Mouse (Mus musculus): ENCODE data around the gene Clstn1.
A peak's percentile ranks its signal among the peaks of the same experiment; 100 is the strongest.

Gene Clstn1

GRCm38 (mm10) chr4:149634966-149635365 lies 48.7 kb downstream of the Clstn1 start:
- DNase-seq (ENCODE audit: low spot score), result no peak

DNA sequence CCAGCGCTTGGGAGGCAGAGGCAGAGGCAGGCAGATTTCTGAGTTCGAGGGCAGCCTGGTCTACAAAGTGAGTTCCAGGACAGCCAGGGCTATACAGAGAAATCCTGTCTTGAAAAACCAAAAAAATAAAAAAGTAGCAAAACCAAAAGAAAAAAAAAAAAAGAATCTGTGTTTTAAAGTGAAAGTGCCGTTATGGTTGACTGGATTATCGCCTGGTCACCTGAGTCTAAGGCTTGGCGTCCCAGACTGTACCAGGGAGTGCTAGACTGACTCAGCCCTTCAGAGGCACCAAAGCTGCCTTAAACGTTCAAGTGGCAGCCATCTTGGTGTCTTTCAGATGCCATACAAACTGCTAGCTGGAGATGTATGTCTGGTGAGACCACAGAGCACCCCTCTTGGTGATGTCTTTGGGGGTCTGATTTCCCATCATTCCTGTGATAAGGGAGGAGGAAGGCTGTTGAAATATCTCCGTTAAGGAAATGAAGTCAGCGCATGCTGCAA lies 49.7 kb downstream of the Clstn1 start:
- DNase-seq (ENCODE audit: low spot score), result no peak

DNA sequence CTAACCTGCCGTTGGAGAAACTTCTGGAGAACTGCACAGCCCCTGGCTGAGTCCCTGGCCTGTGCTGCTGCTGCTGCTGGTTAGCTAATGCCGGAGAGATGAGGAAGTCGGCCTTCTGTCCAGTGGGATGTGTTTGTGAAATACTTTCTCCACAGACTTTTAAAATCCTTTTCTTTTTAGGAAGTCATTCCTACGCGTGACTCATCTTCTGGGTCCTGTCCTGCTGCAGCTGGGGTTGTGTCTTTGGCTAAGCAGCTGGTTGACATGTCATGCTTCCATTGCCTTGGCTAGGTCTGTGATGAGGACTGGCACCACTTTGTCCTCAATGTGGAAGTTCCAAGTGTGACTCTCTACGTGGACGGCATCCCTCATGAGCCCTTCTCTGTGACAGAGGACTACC lies 51.7 kb downstream of the Clstn1 start:
- no peak for DNase-seq (ENCODE audit: low spot score)

DNA sequence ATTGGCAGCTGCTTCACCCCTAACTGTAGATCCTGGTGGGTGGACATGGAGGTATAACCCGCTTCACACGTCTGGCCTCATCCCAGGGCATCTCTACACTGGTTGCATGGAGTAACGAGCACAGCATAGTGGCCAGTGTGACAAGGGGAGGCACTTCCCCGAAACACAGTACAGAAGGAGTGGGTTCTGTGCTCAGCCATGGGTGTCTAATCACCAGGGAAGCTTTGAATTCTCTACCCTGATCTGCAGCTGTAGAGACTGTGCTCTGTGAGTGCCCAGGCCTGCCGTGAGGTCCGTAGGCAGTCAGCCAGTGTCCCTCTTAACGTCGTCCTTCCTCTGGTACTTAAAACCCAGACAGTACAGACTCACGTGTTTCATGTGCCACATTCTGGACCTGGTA lies 54.6 kb downstream of the Clstn1 start:
- DNase-seq (ENCODE audit: low spot score), result no peak

GRCm38 (mm10) chr4:149641400-149641799 lies 55.1 kb downstream of the Clstn1 start:
- DNase-seq (ENCODE audit: low spot score), result no peak

GRCm38 (mm10) chr4:149641956-149642355 lies 55.7 kb downstream of the Clstn1 start:
- no peak for DNase-seq (ENCODE audit: low spot score)

DNA sequence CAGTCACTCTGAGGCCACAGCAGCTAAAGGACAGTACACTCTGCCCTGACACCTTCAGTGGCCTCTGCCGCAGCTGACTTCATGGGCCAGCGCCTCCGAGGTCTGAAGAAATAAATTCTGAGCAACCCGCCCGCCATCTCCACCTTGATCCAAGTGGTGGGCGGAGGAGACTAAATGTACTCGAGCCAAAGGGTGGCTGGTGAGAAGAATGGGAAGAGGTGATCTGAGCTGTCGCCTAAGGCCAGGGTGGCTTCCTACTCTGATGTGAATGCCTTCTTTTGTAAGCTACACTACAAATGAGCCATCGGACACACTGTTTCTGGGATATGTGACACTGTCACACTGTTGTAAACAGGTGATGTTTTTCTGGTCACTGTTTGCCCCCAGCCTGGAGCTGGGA lies 59.5 kb downstream of the Clstn1 start:
- DNase-seq (ENCODE audit: low spot score), result no peak

DNA sequence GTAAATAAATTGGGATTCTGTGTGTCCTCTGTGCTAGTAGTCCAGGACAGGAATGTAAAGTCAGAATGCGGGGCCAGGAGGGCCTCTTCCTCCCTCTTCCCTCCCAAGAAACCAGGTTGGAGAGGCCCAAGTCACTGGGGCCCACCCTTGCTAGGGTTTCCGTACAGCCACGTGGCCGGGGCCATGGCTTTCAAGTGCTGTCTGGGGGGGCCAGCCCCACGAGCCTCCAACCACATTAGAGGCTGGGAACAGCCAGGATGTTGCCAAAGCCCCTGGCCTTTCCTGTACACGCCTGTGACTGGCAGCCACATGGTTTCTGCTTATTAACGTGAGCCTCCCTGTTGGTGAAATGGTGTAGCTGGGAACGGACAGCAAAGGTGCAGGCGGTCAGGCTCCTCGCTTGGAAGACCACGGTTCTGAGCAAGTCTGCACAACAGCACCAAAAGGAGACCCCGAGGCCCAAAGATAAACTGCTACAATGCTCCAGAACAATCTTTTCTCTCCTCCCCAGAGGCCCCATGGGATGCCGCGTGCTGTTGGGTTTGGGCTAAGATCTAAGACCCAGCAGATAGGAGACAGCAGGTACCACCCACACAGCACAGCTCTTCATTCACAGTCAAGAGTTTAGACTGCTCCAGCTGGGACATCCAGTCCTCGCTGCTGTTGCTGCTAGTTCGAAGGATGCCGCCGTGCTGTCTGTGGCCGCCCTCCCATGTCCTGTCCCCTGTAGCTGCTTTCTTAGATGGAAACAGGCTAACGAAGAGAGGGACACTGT lies 62.0 kb downstream of the Clstn1 start:
- no peak for DNase-seq (ENCODE audit: low spot score)

GRCm38 (mm10) chr4:149650493-149651193 lies 64.4 kb downstream of the Clstn1 start:
- peak; percentile 47 for DNase-seq (ENCODE audit: low spot score)

- no peak for DNase-seq (ENCODE audit: low spot score)
These were observed 68.0 kb downstream of the Clstn1 start for GRCm38 (mm10) chr4:149654232-149654631.

DNA sequence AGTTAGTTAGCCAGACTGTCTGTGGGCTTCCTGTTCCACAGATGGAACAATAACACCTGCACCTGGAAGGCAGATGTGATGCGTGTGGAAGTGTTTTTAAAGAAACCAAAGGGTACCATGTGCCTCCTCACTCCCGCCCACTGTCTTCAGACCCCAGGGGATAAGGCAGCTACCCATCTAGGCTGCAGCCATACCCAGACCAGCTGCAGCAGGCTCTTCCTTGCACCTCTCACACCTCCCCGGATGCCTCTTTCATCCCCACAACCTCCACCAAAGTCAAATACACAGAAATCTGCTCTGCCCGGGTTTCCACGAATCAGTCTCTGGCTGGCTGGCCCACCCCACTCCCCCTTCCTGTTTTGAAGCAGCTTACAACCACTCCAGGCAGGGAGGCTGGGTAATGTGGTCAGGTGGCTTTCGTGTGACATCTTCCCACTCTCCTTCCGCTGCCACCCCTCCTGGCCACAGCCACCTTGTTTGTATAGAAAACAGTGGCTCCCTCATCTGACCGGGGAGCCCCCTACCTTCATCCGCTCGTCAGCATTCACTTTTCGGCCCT lies 71.7 kb downstream of the Clstn1 start:
- DNase-seq (ENCODE audit: low spot score), result no peak

GRCm38 (mm10) chr4:149659495-149660116 lies 73.3 kb downstream of the Clstn1 start:
- no peak for DNase-seq (ENCODE audit: low spot score)

GRCm38 (mm10) chr4:149660598-149660997 lies 74.3 kb downstream of the Clstn1 start:
- DNase-seq (ENCODE audit: low spot score), result no peak

GRCm38 (mm10) chr4:149661967-149662589 lies 75.8 kb downstream of the Clstn1 start:
- no peak for DNase-seq (ENCODE audit: low spot score)

GRCm38 (mm10) chr4:149663849-149664503 lies 77.7 kb downstream of the Clstn1 start:
- no peak for DNase-seq (ENCODE audit: low spot score)

DNA sequence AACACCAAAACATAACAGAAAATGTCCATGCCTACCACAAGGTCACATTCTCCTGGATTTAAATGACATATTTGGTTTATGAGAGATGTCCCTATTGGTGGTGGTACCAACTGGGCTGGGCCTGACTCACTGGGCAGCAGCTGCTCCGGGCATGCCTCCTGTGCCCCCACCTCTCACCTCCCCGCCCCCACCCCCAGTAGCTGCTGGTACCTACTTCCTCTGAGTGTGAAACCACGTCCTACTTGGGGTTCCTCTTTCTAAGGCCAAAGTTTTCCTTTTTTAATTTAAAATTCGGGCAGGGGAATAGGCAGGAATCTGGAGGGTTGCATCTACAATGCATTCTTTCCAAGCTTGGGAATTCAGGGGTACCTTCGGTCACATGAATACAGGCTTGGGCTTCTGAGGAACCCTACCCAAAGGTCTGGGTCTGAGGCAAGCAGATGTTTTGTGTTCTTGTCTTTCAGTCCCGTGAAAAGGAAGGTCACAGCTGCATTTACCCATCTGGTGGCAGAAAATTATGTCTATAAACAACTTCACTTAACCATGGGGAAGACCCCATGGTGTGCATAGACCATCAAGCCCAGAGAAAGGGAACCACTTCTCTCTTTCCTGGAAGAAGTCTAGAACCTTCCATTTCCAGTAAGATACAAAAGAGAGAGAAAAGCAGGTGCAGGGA lies 78.9 kb downstream of the Clstn1 start:
- no peak for DNase-seq (ENCODE audit: low spot score)

DNA sequence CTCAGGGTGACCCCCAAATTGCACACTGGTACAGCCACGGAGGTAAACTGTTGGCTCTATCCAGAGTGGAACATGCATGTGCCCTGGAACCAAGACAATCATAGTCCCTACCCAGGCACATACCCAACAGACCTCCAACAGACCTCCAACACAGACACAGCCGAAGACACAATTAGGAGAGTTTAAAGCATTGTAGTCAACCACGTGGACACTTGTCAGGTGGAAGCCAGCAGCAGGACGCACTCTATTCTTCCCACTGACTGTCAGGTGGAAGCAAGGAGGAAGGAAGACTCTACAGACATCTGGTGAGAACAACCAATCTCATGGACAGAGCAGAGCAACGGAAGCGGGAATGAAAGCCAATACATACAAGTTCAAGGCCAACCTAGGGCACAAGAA lies 79.4 kb downstream of the Clstn1 start:
- DNase-seq (ENCODE audit: low spot score), result no peak

DNA sequence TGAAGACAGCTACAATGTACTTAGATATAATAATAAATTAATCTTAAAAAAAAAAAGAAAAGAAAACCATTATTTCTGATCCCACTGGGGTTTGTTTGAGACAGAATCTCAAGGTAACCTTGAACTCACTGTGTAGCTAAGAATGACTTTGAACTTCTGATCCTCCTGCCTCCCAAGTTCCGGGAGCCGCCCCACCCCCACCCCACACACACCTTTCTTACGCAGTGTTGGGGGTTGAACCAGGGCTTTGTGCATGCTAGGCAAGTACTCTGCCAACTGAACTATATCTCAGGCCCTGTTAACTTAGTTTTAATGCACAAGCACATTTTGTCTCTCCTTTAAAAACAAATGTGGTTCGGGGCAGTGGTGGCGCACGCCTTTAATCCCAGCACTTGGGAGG lies 84.9 kb downstream of the Clstn1 start:
- DNase-seq (ENCODE audit: low spot score), result no peak

- DNase-seq (ENCODE audit: low spot score), result no peak
These were observed 86.5 kb downstream of the Clstn1 start for GRCm38 (mm10) chr4:149672747-149673146.

DNA sequence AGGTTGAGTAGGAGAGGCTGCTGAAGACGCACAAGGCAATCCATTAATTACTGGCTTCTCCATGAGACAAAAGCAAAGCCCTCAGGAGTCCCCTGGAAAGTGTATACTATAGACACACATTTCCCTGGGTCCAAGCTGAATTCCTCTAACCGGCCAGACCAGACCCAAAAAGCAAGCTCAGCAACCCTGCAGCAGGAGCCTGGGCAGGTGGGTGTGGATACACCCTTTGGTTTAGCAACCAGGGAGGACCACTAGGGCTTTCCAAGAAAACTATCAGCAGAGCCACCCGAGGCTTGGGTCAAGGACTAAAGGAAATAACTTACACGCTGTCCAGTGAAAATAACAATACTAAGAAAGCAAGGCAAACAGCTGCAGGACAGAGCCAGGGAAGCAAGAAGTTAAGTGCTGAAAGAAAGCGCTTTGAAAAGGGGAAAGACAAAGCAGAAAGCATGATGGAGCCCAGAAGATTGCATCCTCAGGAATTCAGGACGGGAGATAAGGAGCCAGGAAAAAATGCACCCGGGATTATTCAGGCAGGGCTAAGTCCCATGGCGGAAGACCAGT lies 88.6 kb downstream of the Clstn1 start:
- no peak for DNase-seq (ENCODE audit: low spot score)

Data from urinary bladder, postnatal 10 days (tissue).